Mouse (Mus musculus): Measurements from ENCODE around the gene Gan. TPM values are rescaled to one million over a fixed set of nuclear protein-coding genes. Genes with fewer than 3 reads are reported as not detected.

The Gan gene
- polyA plus RNA-seq (2017; shearing (Covaris generic)) = 2.6 TPM

DNA sequence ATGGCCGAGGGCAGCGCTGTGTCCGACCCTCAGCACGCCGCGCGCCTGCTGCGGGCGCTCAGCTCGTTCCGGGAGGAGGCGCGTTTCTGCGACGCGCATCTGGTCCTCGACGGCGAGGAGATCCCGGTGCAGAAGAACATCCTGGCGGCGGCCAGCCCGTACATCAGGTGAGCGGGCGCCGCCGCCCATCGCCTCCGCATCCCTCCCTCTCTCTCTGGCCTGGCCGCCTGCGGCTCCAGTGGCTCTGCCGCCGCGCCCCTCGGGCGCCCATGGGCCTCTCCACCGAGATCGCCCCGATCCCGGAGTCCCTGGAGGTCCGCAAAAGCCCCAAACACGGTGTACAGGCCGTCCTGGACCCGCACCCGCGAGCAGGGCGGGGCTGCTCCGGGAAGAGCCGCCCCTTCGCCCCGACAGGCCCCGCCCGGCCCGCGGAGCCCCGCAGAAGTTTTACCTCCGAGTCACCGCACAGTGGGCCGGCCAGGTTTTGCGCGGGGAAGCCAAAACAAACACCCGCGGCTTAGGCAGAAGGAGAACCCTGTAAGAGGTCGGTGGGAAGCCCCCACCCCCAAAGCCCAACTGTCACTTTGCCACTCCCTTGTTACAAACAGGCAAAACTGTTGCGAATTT, at the start of gene Gan:
TSS of gene Gan (plus strand) at position 1 of the 627 bp plus-strand sequence.

DNA sequence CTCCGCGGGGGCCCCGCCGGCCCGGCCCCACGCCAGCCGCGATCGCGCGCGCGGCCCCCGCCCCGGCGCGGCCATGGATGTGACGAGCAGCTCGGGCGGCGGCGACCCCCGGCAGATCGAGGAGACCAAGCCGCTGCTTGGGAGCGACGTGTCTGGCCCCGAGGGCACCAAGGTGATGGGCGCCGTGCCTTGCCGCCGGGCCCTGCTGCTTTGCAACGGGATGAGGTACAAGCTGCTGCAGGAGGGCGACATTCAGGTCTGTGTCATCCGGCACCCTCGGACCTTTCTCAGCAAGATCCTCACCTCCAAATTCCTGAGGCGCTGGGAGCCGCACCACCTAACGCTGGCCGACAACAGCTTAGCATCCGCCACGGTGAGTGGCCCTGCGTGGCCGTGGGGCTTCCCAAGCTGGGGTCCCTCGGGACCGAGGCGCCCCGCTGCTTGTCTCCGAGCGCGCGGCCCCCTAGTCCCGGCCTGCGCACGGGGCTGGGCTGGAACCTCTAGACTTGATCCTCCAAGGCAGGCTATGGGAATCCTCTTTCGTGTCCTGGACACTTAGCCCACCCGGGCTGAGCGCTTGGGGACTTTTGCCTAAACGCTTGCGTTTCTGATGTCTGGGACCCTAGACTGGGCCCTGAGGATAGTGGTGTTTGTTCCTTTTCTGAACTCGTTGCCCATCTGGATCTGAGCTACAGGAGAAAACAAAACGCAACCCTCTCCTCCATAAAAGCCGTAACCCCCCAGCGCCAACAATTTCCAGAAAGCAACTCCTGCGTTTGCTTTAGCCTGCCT, 99.3 kb downstream of the Gan start, which contains the start of gene Cmip:
TSS of gene Cmip (plus strand) at position 36 of the 792 bp plus-strand sequence.

Other genes starting within 250 kb of the Gan start
- 26.0 TPM for gene Cmc2, start 236.7 kb upstream of the Gan start, polyA plus RNA-seq (2017; shearing (Covaris generic))
- gene Cenpn, start 236.4 kb upstream of the Gan start, polyA plus RNA-seq (2017; shearing (Covaris generic)) = 2.2 TPM
- 18.7 TPM for gene Atmin, start 214.7 kb upstream of the Gan start, polyA plus RNA-seq (2017; shearing (Covaris generic))
- gene 1700030J22Rik, start 179.2 kb upstream of the Gan start, polyA plus RNA-seq (2017; shearing (Covaris generic)) = not detected
- 5.9 TPM for gene Gcsh, start 164.6 kb upstream of the Gan start, polyA plus RNA-seq (2017; shearing (Covaris generic))
- gene Pkd1l2, start 75.7 kb upstream of the Gan start, polyA plus RNA-seq (2017; shearing (Covaris generic)) = 0.60 TPM
- gene Bco1, start 62.3 kb upstream of the Gan start, polyA plus RNA-seq (2017; shearing (Covaris generic)) = 0.29 TPM
- 80.5 TPM for gene Cmip, start 98.9 kb downstream of the Gan start, polyA plus RNA-seq (2017; shearing (Covaris generic))

Measured in effector memory CD4-positive, alpha-beta T cell, adult 7 months (primary cell).